Mouse (Mus musculus) gastrocnemius, adult 18-20 months (tissue): ENCODE measurements around the gene Gm21987. TPM values are rescaled to one million over a fixed set of nuclear protein-coding genes. Genes with fewer than 3 reads are reported as not detected.

Experiments
- DNase-seq: peaks from one replicate; pipeline ENCODE4 v3.0.0; 2021; ENCODE audit warnings: low spot score
- total RNA-seq, 2 experiments: library from RNA; stranded (reverse); gene quantifications; 2 replicates each; pipeline ENCODE4 v1.2.3; 2021

Gm21987 gene
- total RNA-seq, 2 experiments from 2014 or later = not detected

DNA sequence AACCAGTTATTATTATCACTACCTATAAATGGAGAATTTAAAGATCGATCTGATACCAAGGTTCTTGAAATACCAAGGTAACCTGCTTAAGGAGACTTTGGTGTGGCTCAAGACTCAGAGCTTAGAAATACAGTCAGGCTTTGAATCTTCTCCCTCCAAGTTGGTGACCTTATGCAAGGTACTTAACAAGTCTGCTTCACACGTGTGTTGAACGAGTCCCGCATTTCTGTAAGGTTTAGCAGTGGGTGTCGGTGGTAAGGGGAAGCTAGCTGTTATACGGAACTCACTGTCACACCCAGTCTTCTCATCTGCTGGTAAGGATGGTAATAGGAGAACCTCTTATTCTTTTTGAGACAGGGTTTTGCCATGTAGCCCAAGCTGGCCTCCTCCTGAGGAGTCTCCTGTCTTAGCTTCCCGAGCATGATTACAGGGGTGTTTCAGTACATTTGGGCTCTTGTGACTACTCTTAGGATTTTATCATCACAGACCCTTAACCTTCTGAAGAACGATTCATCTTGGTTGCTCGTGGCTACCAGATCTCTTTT, 1.4 kb downstream of the Gm21987 start:
- DNase-seq = no peak

DNA sequence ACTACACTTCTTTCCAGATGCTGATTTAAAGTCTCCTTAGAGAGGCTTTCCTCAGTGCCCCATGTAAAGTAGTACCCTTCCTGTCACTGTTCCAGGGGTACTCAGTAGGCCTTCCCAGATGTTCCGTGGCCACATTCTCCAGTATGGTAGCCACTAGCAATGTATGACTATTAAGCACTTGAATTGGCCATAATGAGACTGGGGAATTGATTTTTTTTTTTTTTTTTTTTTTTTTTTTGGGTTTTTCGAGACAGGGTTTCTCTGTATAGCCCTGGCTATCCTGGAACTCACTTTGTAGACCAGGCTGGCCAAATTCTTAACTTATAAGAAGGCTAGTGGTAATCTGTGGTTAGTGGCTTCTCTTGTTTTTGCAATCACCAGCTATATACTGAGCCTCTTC, 3.0 kb downstream of the Gm21987 start:
- no peak for DNase-seq

DNA sequence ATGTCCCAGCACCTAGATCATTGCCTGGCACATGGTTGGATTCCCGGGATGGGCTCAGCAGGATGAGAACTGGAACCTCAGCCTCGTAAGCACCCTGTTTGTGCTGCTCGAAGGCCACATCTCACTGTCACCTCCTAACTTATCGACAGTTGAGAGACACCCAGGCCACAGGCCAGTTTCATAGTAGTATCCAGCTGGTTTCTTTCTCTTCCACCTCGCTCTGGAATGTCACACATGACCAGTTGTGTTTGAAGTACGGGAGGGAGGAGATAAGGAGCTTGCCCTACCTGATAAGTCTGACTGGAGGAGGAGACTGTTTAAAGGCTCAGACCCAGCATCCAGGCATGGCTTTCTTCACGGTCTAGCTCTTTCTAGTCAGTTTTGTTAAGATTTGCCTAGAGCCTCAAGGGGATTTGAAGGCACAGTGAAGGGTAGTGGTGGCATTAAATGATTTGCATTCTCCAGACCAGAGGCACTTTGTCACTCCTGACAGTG, 3.6 kb downstream of the Gm21987 start:
- DNase-seq = no peak

DNA sequence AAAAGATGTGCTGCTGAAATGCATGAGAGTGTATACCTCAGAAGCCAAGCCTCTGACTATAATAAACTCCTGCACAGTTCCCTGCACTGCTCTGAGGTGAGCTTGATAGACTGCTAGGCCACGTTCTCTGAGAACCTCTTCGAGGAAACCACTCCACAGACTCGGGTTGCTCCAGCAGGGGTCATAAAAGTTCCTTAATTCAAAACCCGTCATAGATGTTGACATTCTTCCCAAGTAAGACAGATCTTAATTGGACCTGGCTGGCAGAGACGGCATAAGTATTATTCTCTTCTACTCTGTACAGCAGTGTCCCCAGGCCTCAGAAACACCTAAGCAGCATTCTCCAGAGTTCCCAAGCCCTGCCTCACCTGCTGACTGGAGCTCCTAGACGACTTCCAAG, 4.1 kb downstream of the Gm21987 start:
- no peak for DNase-seq

DNA sequence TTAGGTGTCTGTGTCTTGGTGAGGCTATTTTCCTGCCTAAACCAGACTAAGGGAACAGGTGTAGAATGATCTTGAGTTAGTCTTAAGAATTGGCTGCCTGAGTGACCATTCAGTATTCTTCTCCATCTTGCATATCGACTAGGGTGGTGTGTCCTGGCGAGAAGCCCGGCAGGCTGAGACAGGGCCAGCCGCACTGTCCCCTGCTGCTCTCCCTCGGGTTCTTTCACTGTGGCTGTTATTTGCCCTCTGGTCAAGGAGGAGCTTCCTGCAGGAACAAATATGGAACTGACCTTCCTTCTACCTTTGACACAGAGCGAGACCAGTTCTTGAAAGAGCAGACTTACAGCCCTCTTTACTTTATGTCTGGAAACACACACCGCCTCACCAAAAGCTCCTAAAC, 5.2 kb downstream of the Gm21987 start:
- DNase-seq = no peak

DNA sequence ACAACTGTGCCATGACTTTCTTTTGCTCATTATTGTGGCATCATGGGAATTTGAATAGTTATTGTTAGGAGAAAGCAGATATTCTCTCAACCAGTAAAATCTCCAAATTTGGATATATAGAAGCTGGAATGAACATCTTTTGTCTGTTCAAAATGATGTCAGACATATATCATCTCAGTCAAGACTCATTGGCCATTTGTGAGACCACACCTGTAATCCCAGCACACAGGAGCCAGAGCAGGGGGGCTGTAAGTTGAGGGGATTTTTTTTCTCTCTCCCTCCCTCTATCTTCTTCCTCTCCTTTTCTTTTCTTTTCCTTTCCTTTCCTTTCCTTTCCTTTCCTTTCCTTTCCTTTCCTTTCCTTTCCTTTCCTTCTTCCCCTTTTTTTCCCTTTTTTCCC, 6.0 kb downstream of the Gm21987 start:
- no peak for DNase-seq

DNA sequence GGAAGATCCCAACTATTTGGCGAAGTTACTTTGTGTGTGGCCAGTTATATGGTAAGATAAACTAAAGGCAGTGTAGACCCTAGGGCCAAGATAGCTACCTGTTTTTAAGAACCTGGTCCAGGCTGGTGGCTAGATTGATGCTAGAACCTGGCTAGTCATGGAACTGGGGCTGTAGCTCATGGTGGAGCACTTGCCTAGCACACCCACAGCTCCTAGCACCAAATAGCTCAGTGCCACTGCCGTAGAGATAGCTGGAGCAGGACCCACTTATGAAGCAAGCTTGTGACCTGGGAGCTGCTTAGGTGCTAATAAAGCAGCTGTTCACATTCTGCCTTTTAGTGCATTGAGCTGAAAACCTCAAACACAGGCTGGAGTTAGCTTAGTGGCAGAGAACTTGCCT, 6.8 kb downstream of the Gm21987 start:
- no peak for DNase-seq

DNA sequence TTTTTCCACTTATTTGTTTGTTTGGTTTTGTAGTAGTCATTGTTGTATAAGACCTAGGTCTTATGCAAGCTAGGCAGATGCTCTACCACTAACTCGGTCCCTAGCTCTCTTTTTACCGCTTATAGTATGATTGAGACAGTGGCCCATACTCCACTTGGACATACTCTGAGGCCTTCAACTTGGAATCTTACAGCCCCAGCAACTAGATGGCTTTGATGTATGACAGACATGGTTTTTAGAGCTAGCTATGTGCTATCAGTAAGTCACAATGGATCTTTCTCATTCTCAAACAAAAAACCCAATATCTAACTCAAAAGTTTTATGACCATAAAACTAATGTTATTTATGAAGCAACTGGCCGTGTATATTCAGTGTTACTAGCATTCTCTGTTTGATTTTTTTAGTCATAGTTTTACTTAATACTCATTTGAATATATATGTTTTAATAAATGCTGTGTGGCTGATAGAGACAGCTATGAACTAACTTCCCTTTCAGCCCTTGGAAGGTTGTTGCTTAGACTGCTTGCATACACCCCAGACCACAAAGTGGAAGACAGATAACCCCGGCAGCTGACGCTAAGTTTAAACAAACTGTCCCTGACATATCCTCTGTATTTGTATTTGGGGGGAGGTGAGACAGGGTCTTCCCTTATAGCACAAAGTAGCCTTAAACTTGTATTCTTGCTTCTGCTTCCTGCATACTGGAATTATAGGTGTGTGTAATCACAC, 7.5 kb downstream of the Gm21987 start:
- DNase-seq = no peak

DNA sequence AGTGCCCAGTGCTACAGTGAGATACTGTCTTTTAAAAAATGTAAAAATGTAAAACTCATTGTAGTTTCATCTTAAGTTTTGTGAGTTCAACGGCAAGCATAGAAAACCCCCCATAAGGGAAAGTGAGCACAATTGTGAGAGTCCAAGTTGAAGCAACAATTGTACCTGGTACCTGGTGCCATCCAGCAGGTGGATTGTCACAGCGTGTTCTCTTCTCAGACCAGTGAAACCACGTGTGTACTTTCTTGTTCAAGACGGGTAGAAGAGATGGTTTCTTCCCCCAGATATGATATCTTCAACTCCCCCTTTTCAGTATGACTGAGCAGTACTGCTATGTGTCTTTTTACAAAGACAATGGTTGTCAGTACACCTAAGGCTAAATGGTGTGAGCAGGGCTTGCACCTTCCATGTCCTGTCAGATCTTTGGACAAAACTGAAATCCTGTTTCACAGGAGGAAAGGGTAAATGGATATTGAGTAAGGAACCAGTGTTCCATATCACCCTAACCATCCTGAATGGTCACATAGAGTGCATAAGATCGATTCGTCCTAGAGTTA, 11.5 kb downstream of the Gm21987 start:
- DNase-seq = no peak

DNA sequence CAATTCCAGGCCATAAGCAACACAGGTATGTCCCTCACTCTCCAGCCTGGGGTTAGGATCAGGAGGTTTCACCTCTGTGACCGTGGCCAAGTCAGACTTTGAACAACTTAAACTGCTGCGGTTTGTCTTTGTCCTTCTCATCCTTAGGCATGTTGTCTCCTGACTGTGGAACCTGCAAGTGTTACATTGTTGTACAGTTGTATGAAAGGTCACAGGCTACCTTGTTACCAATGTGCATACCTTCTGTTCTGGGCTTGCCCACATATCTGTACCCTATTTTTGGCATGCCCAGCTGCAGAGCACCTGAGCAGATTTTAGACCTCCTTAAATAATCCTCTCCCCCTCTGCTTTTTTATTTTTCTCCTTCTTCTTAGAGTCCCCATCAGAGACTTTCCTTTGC, 12.4 kb downstream of the Gm21987 start:
- DNase-seq = no peak

DNA sequence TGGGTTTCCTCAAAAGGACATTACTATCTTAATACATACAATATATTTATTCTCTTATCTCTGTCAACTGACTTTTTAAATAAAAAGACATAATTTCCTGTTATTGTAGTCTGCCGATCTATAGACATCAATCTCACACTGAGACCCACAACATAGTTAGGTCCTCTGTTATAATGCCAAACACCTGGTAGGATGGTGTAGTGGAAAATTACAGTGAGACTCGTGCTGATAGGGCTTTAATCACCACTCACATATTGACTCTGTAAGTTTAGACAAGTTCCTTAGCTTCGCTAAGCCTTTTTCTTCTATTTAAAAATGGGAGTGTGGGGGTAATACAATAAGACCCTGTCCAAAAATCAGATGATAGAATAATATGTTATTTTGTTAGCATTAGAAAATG, 13.0 kb downstream of the Gm21987 start:
- no peak for DNase-seq

DNA sequence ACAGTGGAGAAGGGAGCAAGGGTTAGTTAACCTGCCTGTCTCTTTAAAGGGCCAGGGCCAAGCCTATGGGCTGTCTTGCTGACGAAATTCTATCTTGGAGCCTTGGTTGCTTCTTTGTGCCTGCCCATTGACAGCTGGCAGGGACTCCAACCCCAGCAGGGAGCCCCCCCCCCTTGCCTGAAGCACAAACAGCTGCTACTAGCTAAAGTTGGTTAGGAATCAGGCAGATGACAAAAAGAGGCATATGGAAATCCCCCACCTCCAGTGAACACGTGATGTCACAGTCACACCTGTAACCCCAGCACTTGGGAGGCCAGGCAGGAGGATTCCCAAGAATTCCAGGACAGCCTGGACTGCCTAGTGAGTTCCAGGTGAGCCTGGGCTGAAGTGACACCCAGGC, 13.5 kb downstream of the Gm21987 start:
- DNase-seq = no peak

DNA sequence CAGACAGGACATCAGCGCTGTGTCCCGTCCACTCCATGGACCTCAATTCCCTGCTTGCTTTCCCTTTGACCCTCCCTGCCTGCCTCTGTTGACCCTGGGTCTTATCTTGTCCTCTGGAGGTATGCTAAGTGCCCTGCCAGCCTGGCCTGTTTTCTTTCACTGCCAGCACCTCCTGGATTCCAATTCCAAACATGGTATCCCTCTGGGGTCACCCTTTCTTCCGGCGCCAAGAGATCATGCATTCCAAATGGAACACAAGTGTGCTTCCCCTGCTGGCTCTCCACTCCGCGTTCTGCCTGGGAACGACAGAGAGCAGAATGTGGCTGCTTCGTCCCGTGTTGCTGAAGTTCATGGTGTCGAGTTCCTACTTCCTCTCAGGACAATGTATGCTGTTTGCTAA, 15.1 kb downstream of the Gm21987 start, which contains the start of gene Popdc2:
Gene Popdc2 (plus strand): TSS at position 277 of the 400 bp plus-strand sequence.
- peak; percentile 61 for DNase-seq

DNA sequence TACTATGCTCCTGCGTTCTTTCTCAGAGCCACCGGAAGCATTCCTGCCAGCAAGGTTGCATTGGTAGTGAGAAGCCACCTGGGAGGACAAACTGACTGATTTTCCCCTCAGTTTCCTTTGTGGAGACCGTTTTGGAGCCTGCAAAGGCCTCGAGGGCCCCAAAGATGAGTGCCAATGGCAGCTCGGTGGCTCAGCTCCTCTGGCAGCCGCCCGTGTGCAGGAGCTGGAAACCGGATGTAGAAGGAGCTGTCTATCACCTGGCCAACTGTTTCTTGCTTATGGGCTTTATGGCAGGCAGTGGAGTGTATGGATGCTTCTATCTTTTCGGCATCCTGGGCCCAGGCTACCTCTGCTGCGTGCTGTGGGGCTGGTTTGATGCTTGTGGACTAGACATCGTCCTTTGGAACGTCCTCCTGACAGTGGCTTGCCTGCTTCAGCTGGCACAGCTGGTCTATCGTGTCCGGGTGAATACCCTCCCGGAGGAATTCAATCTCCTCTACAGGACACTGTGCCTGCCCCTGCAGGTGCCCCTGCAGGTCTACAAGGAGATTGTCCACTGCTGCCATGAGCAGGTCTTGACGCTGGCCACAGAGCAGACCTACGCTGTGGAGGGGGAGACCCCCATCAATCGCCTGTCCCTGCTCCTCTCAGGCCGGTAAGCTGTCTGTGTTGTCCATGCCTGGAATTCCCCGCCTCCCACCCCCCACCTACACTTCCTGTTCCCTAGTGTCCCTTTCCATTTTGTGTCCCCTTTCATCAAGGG, 15.8 kb downstream of the Gm21987 start:
- no peak for DNase-seq

DNA sequence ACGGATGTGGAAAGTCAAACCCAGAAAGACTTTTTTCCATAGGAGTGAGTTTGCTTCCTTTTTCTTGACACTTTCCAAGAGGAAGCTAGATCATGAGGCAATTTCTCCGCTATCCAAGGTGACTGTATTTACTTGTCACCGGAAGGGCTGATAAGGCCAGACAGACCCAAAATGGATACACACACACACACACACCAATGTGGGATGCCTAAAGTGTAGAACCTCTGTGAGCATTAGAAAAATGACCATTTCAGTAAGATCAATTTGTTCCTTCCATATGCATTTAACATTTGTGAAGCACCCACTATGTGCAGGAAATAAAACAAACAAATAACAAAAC, 16.4 kb downstream of the Gm21987 start:
- no peak for DNase-seq

DNA sequence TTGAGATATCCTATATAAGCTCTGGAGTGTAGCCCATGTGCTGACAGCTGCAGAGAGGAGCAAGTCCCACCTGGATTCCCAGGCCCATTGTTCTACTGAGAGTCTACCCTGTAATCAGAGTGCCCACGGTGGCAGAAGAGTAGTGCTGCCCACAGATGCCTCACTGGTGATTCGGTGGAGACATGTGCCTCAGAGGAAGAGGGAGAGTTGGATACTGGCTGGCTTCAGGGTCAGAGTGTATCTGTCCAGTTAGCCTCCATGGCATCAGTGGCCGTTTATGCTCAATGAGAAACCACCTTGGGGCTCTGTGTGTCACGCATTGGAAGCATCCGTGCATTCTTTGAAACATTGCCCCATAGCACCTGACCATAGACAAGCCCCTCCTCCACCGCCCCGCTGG, 16.8 kb downstream of the Gm21987 start:
- no peak for DNase-seq

DNA sequence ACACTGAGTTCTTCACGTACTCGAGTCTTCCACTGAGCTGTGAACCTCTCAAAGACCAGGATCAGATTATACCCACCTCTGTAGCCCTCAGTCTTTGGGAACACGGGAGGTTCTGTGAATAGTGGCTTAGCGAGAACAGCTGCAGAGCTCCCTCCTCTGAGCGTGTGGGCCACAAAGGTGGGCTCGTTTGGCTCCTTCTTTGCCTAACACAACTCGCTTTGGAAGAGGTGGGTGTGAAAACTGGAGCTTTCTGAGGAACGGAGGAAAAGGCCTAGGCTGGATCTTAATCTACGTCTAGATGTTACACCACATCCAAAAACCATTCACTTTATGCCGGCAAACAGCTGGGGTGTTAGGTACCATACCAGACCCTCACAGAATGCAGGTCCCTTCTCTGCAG, 18.6 kb downstream of the Gm21987 start:
- no peak for DNase-seq

DNA sequence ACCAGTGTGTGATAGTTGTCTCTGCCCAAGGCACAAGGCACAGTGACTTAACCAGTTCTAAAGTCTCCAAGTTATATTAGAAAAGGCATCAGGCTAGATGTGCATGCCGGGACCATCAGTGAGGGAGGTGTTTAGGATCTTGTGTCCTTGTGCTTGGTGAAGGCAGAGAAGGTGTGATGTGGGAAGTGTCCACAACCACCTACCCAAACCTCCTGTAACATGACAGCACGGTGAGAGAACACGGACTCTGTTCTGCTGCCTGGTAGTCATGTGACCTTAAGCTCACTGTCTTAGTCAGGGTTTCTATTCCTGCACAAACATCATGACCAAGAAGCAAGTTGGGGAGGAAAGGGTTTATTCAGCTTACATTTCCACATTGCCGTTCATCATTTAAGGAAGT, 19.4 kb downstream of the Gm21987 start:
- DNase-seq = no peak

DNA sequence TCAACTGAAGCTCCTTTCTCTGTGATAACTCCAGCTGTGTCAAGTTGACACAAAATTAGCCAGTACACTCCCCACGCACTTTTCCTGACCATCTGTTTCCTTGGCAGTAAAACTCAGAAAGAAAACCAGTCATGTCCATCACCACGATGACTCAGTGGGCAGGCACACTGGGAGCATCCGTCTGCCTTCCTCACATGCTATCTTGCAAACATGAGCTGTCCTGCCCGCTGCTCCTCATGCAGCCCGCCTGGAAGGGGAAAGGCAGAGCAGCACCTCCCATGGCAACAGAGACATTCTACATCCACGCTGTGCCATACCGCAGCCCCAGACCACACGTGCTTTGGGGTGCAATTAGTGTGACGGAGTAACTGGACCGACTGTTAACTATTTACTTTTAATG, 21.5 kb downstream of the Gm21987 start:
- peak; percentile 24 for DNase-seq

DNA sequence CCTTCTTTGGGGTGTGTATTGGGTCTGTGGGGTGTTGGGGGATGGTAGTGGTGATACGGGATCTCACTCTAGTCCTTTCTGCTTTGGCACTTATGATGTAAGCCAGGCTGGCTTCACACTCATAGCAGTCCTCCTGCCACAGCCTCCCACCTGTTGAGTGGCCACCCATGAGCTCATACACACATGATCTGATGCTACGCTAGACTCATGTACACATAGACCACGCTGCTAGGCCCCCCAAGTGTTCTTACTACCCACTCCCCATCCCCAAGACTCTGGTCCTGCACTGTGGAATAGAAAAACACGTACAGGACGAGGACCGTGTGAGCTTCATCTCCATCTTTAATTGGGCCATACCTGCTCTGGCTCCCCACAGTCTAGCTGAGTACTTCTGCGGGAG, 22.2 kb downstream of the Gm21987 start:
- no peak for DNase-seq

DNA sequence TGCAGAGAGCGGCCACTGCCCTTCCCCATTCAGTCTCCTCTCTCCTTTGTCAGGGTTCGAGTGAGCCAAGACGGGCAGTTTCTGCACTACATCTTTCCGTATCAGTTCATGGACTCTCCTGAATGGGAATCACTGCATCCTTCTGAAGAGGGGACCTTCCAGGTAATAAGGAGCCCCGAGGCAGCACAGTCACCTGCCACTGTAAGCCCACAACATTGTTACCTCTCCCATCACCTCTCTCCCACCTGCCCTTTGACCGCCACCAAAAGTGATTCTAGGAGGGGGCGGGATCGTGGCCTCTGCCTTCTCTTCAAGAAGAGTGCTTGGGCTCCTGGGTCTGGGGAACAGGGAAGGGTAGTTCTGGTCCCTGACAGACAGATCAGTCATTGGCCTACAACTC, 22.6 kb downstream of the Gm21987 start:
- no peak for DNase-seq

DNA sequence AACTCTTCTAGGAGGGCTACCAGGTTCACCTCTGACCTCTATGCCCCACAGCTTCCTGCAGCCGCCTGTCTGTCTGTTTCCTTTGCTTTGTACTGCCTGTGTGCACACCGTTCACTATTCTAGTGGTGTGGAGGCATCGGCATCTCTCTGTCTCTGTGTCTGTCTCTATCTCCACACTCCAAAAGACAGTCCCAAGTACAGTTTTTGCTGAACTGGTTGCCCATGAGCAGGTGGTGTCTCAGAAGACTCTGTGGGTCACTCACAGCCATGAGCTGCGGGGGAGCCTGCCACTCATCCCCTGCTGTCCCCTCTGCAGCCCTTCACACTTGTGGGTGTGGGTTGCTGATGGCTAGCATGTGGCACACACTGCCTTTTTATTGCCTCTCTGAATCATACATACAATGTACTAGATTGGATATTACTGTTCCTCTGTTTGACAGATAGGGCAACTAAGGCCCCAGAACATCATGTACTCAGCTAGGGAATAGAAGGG, 23.2 kb downstream of the Gm21987 start:
- no peak for DNase-seq
